In genomic region chr17:23740598-23741021, GRCm38 (mm10) we compare ENCODE assay signal across 8 mouse cellular contexts. TPM values are rescaled to one million over a fixed set of nuclear protein-coding genes. Genes with fewer than 3 reads are reported as not detected.
DNase-seq lines count a peak whose midpoint lies in the region; ATAC-seq and TF ChIP-seq lines count a peak whose summit lies in the region.

TSS of gene Paqr4 (minus strand) at chr17:23740867.

- peak; percentile 12 for ATAC-seq in embryonic facial prominence, embryonic 14.5 days (ENCODE audit: low read depth)
- peak; percentile 12 to 13; a peak in 2 of 4 replicates for ATAC-seq in hematopoietic stem cell, adult 5-6 weeks (replicated peaks in 1 of 2; ENCODE audit: insufficient read depth in 1 of 2, low FRiP score in 2 of 2, low TSS enrichment in 1 of 2, low read depth in 1 of 2, poor library complexity in 2 of 2, severe bottlenecking in 2 of 2)
- ATAC-seq in limb, embryonic 15.5 days (ENCODE audit: insufficient number of reproducible peaks, low FRiP score, low TSS enrichment, low read depth): no peak
- peak; percentile 1; the same call in 1 of the 2 replicates for ATAC-seq in neural tube, embryonic 13.5 days (ENCODE audit: low read depth)

- peak within 1 kb of the TSS; percentile 97 for H3K4me2 ChIP-seq in embryonic facial prominence, embryonic 14.5 days (ENCODE audit: low read depth, low read length)
- peak within 1 kb of the TSS; percentile 97 for H3K4me2 ChIP-seq in limb, embryonic 15.5 days
- H3K4me2 ChIP-seq in neural tube, embryonic 13.5 days: peak within 1 kb of the TSS; percentile 77

- H3K27me3 ChIP-seq in ES-Bruce4 (ENCODE audit: control insufficient read depth, insufficient read depth, low read length, poor library complexity, severe bottlenecking): no peaks in the 10 kb centered on the region; the same call in 1 of the 2 replicates
- peaks cover 74% of the 10 kb centered on the region for H3K27me3 ChIP-seq in embryonic facial prominence, embryonic 14.5 days (replicated peaks; ENCODE audit: control insufficient read depth, insufficient read depth, low read length)
- peaks cover 80% of the 10 kb centered on the region for H3K27me3 ChIP-seq in limb, embryonic 15.5 days
- H3K27me3 ChIP-seq in neural tube, embryonic 13.5 days: peaks cover 52% of the 10 kb centered on the region

- no peak for TF ChIP-seq CTCF in ES-Bruce4 (IDR thresholded peaks at IDR 0.05; ENCODE audit: low read depth, low read length)

- peak within 1 kb of the TSS; percentile 58 for H3K4me3 ChIP-seq in ES-Bruce4 (ENCODE audit: low read depth, low read length)
- H3K4me3 ChIP-seq in embryonic facial prominence, embryonic 14.5 days (ENCODE audit: low read depth, low read length): peak within 1 kb of the TSS; percentile 72
- H3K4me3 ChIP-seq in limb, embryonic 15.5 days: peak within 1 kb of the TSS; percentile 60
- peak within 1 kb of the TSS; percentile 85 for H3K4me3 ChIP-seq in neural tube, embryonic 13.5 days

- peak within 1 kb of the TSS; percentile 43 for H3K9ac ChIP-seq in ES-Bruce4 (ENCODE audit: low read depth, poor library complexity, severe bottlenecking)
- H3K9ac ChIP-seq in embryonic facial prominence, embryonic 14.5 days (ENCODE audit: low read depth, low read length): peak within 1 kb of the TSS; percentile 69
- H3K9ac ChIP-seq in limb, embryonic 15.5 days: peak within 1 kb of the TSS; percentile 60
- peak within 1 kb of the TSS; percentile 87 for H3K9ac ChIP-seq in neural tube, embryonic 13.5 days

- no peak for TF ChIP-seq POLR2A in ES-Bruce4 (IDR thresholded peaks at IDR 0.05; ENCODE audit: insufficient read depth, low read length)

- DNase-seq in frontal cortex, adult 2 months (ENCODE audit: extremely low spot score in 1 of 2, low spot score in 1 of 2): no peak
- no peak for DNase-seq in frontal cortex, postnatal 36 days (ENCODE audit: low spot score in 2 of 2)
- peak; percentile 29 for DNase-seq in embryonic facial prominence, embryonic 14.5 days (ENCODE audit: low spot score)
- no peak for DNase-seq in urinary bladder, postnatal 25 days (ENCODE audit: low spot score)

- H3K9me3 ChIP-seq in ES-Bruce4 (replicated peaks; ENCODE audit: control insufficient read depth, insufficient read depth, low read length, poor library complexity, severe bottlenecking): no peaks in the 10 kb centered on the region
- no peaks in the 10 kb centered on the region for H3K9me3 ChIP-seq in embryonic facial prominence, embryonic 14.5 days (ENCODE audit: control insufficient read depth, low read length)
- no peaks in the 10 kb centered on the region for H3K9me3 ChIP-seq in limb, embryonic 15.5 days
- no peaks in the 10 kb centered on the region for H3K9me3 ChIP-seq in neural tube, embryonic 13.5 days

- no peak for TF ChIP-seq EP300 in ES-Bruce4 (IDR thresholded peaks at IDR 0.05; ENCODE audit: insufficient read depth, low read depth, low read length)

- H3K27ac ChIP-seq in ES-Bruce4 (ENCODE audit: insufficient read depth, low read length): no peak within 1 kb of the TSS
- H3K27ac ChIP-seq in embryonic facial prominence, embryonic 14.5 days (replicated peaks; ENCODE audit: low read depth, low read length): no peak within 1 kb of the TSS; the same call in 1 of the 2 replicates
- H3K27ac ChIP-seq in limb, embryonic 15.5 days: peak within 1 kb of the TSS; percentile 40
- H3K27ac ChIP-seq in neural tube, embryonic 13.5 days (replicated peaks): peak within 1 kb of the TSS; percentile 86

- H3K36me3 ChIP-seq in ES-Bruce4 (ENCODE audit: control insufficient read depth, insufficient read depth, low read length, poor library complexity, severe bottlenecking): no peaks in the 10 kb centered on the region
- H3K36me3 ChIP-seq in embryonic facial prominence, embryonic 14.5 days (ENCODE audit: control insufficient read depth, insufficient read depth, low read length): no peaks in the 10 kb centered on the region; the same call in 1 of the 2 replicates
- peaks cover 14% of the 10 kb centered on the region; the same call in 1 of the 2 replicates for H3K36me3 ChIP-seq in limb, embryonic 15.5 days
- H3K36me3 ChIP-seq in neural tube, embryonic 13.5 days: peaks cover 22% of the 10 kb centered on the region

- WGBS in embryonic facial prominence, embryonic 14.5 days: 7% methylated on average over 13 of the region's 13 CpGs
- WGBS in limb, embryonic 15.5 days: 8% methylated on average over 13 of the region's 13 CpGs
- WGBS in neural tube, embryonic 13.5 days: 5% methylated on average over 13 of the region's 13 CpGs

- H3K4me1 ChIP-seq in ES-Bruce4 (ENCODE audit: control insufficient read depth, insufficient read depth, low read length): no peaks in the 10 kb centered on the region
- H3K4me1 ChIP-seq in embryonic facial prominence, embryonic 14.5 days (ENCODE audit: control insufficient read depth, insufficient read depth, low read length): peaks cover 21% of the 10 kb centered on the region
- H3K4me1 ChIP-seq in limb, embryonic 15.5 days: peaks cover 61% of the 10 kb centered on the region
- H3K4me1 ChIP-seq in neural tube, embryonic 13.5 days (replicated peaks): peaks cover 47% of the 10 kb centered on the region

RNA-seq across cellular contexts. Expression of gene Paqr4, which starts in this region (rescaled TPM):
- 47.2 and 49.8 TPM in 2 replicates for polyA plus RNA-seq in frontal cortex, adult 2 months (2012; rRNA removed)
- 2.4 and 2.7 TPM in 2 replicates for polyA plus RNA-seq in ES-Bruce4 (2011; ENCODE audit: insufficient read depth, insufficient read length, low read depth, missing spikeins)
- 20.9 and 22.9 TPM in 2 replicates for polyA plus RNA-seq in embryonic facial prominence, embryonic 14.5 days (2014; fragmentation: Nextera tagmentation; extraction: Ambion mirVana)
- total RNA-seq in hematopoietic stem cell, adult 5-6 weeks (2017): 2.3 and 3.4 TPM in 2 replicates
- 17.6 and 20.4 TPM in 2 replicates for polyA plus RNA-seq in limb, embryonic 15.5 days (2015; fragmentation: Nextera tagmentation; extraction: Ambion mirVana)
- 48.3 and 51.5 TPM in 2 replicates for polyA plus RNA-seq in neural tube, embryonic 13.5 days (2015; fragmentation: Nextera tagmentation; extraction: Ambion mirVana)

Comparison
In these comparisons a context has a peak if more than half of its experiments do, and no peak if none do; other contexts are left out.
1. H3K27ac ChIP-seq: peak in limb, embryonic 15.5 days (single experiment) and neural tube, embryonic 13.5 days (single experiment); none in ES-Bruce4 (single experiment) and embryonic facial prominence, embryonic 14.5 days (single experiment).
2. Peak in every context shown above with its lines, with median percentiles within 50 percentile points of each other: H3K4me3 ChIP-seq, H3K9ac ChIP-seq and H3K4me2 ChIP-seq.